Mouse (Mus musculus) midbrain, embryonic 16.5 days (tissue): ENCODE results near the gene Mta1. TPM values are rescaled to one million over a fixed set of nuclear protein-coding genes. Genes with fewer than 3 reads are reported as not detected.

ENCODE experiments used
- ATAC-seq: fragments of 200-750 bp; cut with Nextera tagmentation; 2 replicates; pipeline ENCODE4 v1.8.0; 2017; ENCODE audit warnings: moderate TSS enrichment
- H3K27ac ChIP-seq: fragments of 300-500 bp; sonication (generic); 2 replicates; pipeline ENCODE4 v1.5.1; 2014; ENCODE audit warnings: mild to moderate bottlenecking, low read length, mixed read lengths
- H3K27me3 ChIP-seq: fragments of 300-500 bp; sonication (generic); 2 replicates; pipeline ENCODE4 v1.6.1; 2014; ENCODE audit warnings: low read depth, low read length, mixed read lengths; ENCODE audit not compliant: control insufficient read depth, insufficient read depth
- H3K36me3 ChIP-seq: fragments of 300-500 bp; sonication (generic); 2 replicates; pipeline ENCODE4 v1.6.1; 2014; ENCODE audit warnings: mild to moderate bottlenecking, low read length, moderate library complexity, mixed read lengths; ENCODE audit not compliant: control insufficient read depth, insufficient read depth
- H3K4me1 ChIP-seq: fragments of 300-500 bp; sonication (generic); 2 replicates; pipeline ENCODE4 v1.6.1; 2014; ENCODE audit warnings: mild to moderate bottlenecking, low read length, mixed read lengths; ENCODE audit not compliant: control insufficient read depth, insufficient read depth
- H3K4me2 ChIP-seq: fragments of 300-500 bp; sonication (generic); 2 replicates; pipeline ENCODE4 v1.6.1; 2014; ENCODE audit warnings: mild to moderate bottlenecking, low read length, mixed read lengths
- H3K4me3 ChIP-seq: fragments of 300-500 bp; sonication (generic); 2 replicates; pipeline ENCODE4 v1.5.1; 2014; ENCODE audit warnings: low read depth, mild to moderate bottlenecking, low read length, moderate library complexity, mixed read lengths
- H3K9ac ChIP-seq: fragments of 300-500 bp; sonication (generic); 2 replicates; pipeline ENCODE4 v1.6.1; 2014; ENCODE audit warnings: low read depth, low read length, mixed read lengths
- H3K9me3 ChIP-seq: fragments of 300-500 bp; sonication (generic); replicated peaks from 2 replicates; pipeline ENCODE4 v1.6.1; 2014; ENCODE audit warnings: mild to moderate bottlenecking, low read length, mixed read lengths; ENCODE audit not compliant: control insufficient read depth, poor library complexity, severe bottlenecking
- WGBS: fragments of 180-500 bp; shearing (Covaris S2); extraction: QIAGEN DNeasy Blood & Tissue Kit; methylation state at CpG from one replicate; pipeline ENCODE4 v1.1.7; 2014; 5-methylcytosine and 5-hydroxymethylcytosine counted together
- polyA plus RNA-seq: library from polyadenylated mRNA; unstranded; fragments of >200 nt; fragmentation: Nextera tagmentation; extraction: Ambion mirVana; gene quantifications from 2 replicates; pipeline ENCODE4 v1.2.1, GENCODE M21; 2015

The Mta1 gene
- polyA plus RNA-seq, 1 experiment from 2014 or later, result 14.4 TPM

- Histone ChIP-seq H3K27ac (no peak overlapping the region), H3K4me3 (no peak overlapping the region), H3K4me1 (no peaks in the 10 kb centered on the region), H3K9ac (no peak overlapping the region), H3K27me3 (no peaks in the 10 kb centered on the region), H3K9me3 (no peaks in the 10 kb centered on the region), H3K4me2 (no peak overlapping the region), H3K36me3 (peaks cover 41% of the 10 kb centered on the region)
- ATAC-seq, result no peak
- WGBS, result 89% methylated on average over 7 of the region's 7 CpGs
Observed at GRCm38 (mm10) chr12:113068002-113068401, 30.1 kb upstream of the Mta1 start.

GRCm38 (mm10) chr12:113069389-113069788 lies 28.7 kb upstream of the Mta1 start:
- no peaks in the 10 kb centered on the region for H3K27me3 ChIP-seq
- no peak overlapping the region for H3K4me2 ChIP-seq
- H3K9me3 ChIP-seq, result no peaks in the 10 kb centered on the region
- ATAC-seq, result no peak
- 94% methylated on average over 6 of the region's 6 CpGs for WGBS
- peaks cover 9% of the 10 kb centered on the region; the same call in 1 of the 2 replicates for H3K4me1 ChIP-seq
- peaks cover 36% of the 10 kb centered on the region for H3K36me3 ChIP-seq
- H3K27ac ChIP-seq, result no peak overlapping the region
- no peak overlapping the region for H3K4me3 ChIP-seq
- no peak overlapping the region for H3K9ac ChIP-seq

DNA sequence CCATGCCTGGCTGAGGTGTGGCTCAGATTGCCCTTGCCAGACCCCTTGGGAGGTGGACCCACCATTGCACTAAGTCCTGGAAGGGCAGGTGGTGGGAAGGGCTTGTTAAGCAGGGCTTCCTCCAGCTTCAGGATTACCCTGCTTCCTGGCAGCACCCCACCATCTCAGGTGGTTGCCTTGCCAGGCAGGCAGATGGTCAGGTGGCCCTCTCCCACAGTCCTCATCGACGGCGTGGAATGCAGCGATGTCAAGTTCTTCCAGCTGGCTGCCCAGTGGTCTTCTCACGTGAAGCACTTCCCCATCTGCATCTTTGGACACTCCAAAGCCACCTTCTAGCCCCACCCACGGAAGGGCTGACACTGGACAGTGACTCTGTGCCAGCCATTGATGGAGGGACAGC lies 26.8 kb upstream of the Mta1 start:
- 92% methylated on average over 6 of the region's 6 CpGs for WGBS
- Histone ChIP-seq H3K9ac (no peak overlapping the region), H3K27ac (no peak overlapping the region), H3K4me3 (no peak overlapping the region), H3K27me3 (no peaks in the 10 kb centered on the region), H3K9me3 (no peaks in the 10 kb centered on the region), H3K36me3 (peaks cover 27% of the 10 kb centered on the region), H3K4me2 (no peak overlapping the region), H3K4me1 (peaks cover 18% of the 10 kb centered on the region)
- ATAC-seq, result no peak

GRCm38 (mm10) chr12:113071827-113072226 lies 26.3 kb upstream of the Mta1 start:
- no peak for ATAC-seq
- Histone ChIP-seq H3K36me3 (peaks cover 26% of the 10 kb centered on the region), H3K4me2 (no peak overlapping the region), H3K4me1 (peaks cover 18% of the 10 kb centered on the region), H3K4me3 (no peak overlapping the region), H3K9ac (no peak overlapping the region), H3K27me3 (no peaks in the 10 kb centered on the region), H3K27ac (no peak overlapping the region), H3K9me3 (no peaks in the 10 kb centered on the region)
- 85% methylated on average over 6 of the region's 6 CpGs for WGBS

DNA sequence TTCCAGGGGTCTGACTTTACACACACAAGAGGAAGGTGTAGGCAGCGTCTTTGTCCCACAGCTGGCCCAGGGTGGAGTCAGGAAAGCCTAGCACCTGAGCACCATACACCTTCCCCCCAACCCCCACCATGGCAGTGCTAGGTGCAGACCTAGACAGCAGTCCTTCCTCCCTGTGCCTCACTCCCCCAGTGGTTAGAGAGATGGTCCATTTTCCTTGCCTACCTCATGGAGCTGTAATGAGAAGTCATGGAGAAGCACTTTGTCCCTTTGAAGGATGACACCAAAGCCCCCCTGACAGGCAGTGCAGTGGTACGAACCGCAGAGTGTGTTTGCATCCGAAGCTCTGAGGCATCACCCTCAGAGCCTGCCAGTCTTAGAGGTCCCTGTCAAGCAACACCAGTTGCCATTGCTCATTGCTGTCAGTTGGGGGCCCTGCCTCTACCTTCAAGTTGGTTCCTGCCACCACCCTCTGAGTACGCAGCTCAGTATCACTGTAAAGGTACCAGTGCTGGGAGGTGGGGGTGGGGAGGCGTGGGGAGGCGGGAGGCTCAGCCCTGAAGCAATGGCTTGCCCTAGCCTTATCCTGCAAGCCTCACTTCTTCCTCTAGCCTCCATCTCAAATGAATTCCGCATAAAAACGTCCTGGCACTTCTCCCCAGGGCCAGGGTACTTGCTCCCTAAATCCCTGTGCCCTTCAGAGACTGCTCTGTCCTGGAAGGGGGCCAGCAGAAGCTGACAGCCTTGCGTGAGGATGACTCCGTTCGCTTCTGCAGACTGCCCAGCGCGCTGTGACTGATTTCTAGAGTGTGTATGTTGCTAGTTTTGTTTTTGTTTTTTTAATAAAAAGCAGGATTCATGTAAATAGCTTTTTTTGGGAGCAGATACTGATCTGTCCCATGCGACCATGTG lies 24.4 kb upstream of the Mta1 start:
- Histone ChIP-seq H3K9ac (peak overlapping the region; percentile 79), H3K4me1 (peaks cover 18% of the 10 kb centered on the region), H3K4me2 (peak overlapping the region; percentile 91), H3K9me3 (no peaks in the 10 kb centered on the region), H3K4me3 (peak overlapping the region; percentile 47), H3K27me3 (no peaks in the 10 kb centered on the region), H3K36me3 (peaks cover 24% of the 10 kb centered on the region), H3K27ac (peak overlapping the region; percentile 95)
- WGBS, result 13% methylated on average over 15 of the region's 15 CpGs
- ATAC-seq, result peak; percentile 44

- H3K4me1 ChIP-seq, result peaks cover 18% of the 10 kb centered on the region
- WGBS, result 2% methylated on average over 32 of the region's 32 CpGs
- peak; percentile 95 for ATAC-seq
- H3K9me3 ChIP-seq, result no peaks in the 10 kb centered on the region
- peak within 1 kb of the TSS; percentile 47 for H3K4me3 ChIP-seq
- H3K9ac ChIP-seq, result peak within 1 kb of the TSS; percentile 79
- peaks cover 24% of the 10 kb centered on the region for H3K36me3 ChIP-seq
- peak within 1 kb of the TSS; percentile 95 for H3K27ac ChIP-seq
- H3K4me2 ChIP-seq, result peak within 1 kb of the TSS; percentile 91
- H3K27me3 ChIP-seq, result no peaks in the 10 kb centered on the region
Observed at GRCm38 (mm10) chr12:113074329-113075062, 23.6 kb upstream of the Mta1 start, which contains the start of gene Tex22. Tex22 (plus strand) TSS chr12:113074502.

GRCm38 (mm10) chr12:113075063-113075454 lies 23.0 kb upstream of the Mta1 start:
- peak overlapping the region; percentile 47 for H3K4me3 ChIP-seq
- peaks cover 19% of the 10 kb centered on the region for H3K36me3 ChIP-seq
- 1% methylated on average over 10 of the region's 10 CpGs for WGBS
- H3K4me2 ChIP-seq, result peak overlapping the region; percentile 91
- H3K4me1 ChIP-seq, result peaks cover 18% of the 10 kb centered on the region
- ATAC-seq, result peak; percentile 82
- H3K9ac ChIP-seq, result peak overlapping the region; percentile 79
- peak overlapping the region; percentile 95 for H3K27ac ChIP-seq
- no peaks in the 10 kb centered on the region for H3K27me3 ChIP-seq
- no peaks in the 10 kb centered on the region for H3K9me3 ChIP-seq

- ATAC-seq, result no peak
- Histone ChIP-seq H3K27me3 (no peaks in the 10 kb centered on the region), H3K27ac (peak overlapping the region; percentile 95), H3K4me2 (peak overlapping the region; percentile 91), H3K4me1 (peaks cover 18% of the 10 kb centered on the region), H3K4me3 (peak overlapping the region; percentile 47), H3K9me3 (no peaks in the 10 kb centered on the region), H3K9ac (peak overlapping the region; percentile 79), H3K36me3 (peaks cover 15% of the 10 kb centered on the region)
- WGBS, result 62% methylated on average over 6 of the region's 6 CpGs
Observed at GRCm38 (mm10) chr12:113075486-113075885, 22.6 kb upstream of the Mta1 start.

- ATAC-seq, result no peak
- no peaks in the 10 kb centered on the region for H3K27me3 ChIP-seq
- WGBS, result 74% methylated on average over 2 of the region's 3 CpGs
- no peaks in the 10 kb centered on the region for H3K9me3 ChIP-seq
- H3K9ac ChIP-seq, result no peak overlapping the region
- no peaks in the 10 kb centered on the region for H3K36me3 ChIP-seq
- H3K4me3 ChIP-seq, result no peak overlapping the region
- no peak overlapping the region for H3K4me2 ChIP-seq
- no peak overlapping the region for H3K27ac ChIP-seq
- H3K4me1 ChIP-seq, result no peaks in the 10 kb centered on the region
Observed at GRCm38 (mm10) chr12:113087276-113087675, 10.8 kb upstream of the Mta1 start.
